Mouse (Mus musculus) liver, adult (tissue): Measurements from ENCODE around the gene Irf5.

Source experiments
- GATA4 ChIP-seq: IDR thresholded peaks from 2 replicates; pipeline ENCODE4 v1.6.1; 2014; ENCODE audit warnings: mild to moderate bottlenecking, low read length; ENCODE audit not compliant: insufficient replicate concordance

Gene Irf5

DNA sequence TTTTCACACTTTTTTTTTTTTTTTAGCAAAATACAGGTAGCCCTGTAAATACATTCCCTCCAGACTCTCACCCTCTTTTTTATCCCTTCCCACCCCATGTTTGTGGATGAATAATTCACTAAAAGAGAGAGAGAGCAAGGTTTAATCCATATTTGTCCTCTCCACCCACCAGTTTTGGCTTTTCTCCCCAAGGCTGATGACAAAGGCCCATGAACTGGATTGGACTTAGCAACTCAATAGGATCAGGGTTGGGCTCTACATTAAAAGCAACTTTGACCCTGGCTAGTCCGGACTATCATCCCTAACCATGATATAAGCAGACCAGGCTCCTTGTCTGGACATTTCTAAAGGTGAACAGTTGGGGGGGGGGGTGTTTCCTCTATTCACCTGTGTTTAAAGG is 14.5 kb downstream of the Irf5 start:
- TF ChIP-seq GATA4: no peak

DNA sequence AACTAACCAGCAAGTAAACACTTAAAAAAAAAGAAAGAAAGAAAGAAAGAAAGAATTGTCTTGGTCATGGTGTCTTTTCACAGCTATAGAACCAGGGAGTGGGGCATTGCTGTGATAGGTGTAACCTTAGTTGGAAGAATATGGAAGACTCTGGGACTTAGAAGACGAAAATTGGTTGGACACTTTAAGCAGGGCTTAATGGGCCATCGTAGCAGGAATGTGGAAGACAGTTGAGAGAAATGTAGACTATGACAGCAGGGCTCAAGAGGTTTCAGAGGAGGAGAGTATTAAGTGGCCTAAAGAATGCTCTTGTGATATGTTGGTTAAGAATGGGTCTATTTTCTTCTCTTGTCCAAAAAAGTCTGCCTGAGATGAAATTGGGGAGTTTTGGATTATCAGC is 19.2 kb downstream of the Irf5 start:
- no peak for TF ChIP-seq GATA4

DNA sequence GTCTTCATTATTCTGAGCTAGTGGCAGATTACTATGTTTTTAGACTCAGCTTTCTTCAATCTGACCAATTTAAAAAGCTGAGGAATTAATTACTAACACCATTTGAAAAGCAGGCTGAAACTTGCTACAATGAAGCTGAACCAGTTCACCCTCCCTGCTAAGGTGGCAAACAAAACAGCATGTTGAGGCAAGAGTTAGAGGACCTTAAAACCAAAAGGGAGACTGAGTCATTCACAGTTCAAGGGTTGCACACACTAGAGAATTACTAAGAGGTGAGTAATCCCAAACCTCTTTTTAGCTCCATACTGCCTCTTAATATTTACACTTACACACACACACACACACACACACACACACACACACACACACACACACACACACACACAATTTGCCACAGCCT is 21.2 kb downstream of the Irf5 start:
- TF ChIP-seq GATA4: no peak

DNA sequence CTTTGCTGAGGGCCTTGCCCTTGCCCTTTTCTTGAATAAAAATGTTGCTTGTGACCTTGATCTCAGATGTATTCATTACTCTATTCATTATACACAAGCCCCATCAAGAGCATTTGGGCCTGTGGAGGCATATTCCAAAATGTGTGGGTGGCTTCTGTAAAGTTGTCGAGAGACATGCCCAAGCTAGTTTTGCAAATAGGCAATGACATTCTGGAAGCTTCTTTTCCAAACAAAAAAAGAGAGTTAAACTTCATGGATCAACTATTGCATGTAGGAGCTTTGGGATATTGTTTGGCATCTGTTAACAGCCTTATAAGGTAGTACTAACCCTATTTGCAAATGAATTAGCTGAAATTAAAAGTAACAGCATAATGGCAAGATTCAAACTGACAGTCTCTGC is 21.7 kb downstream of the Irf5 start:
- TF ChIP-seq GATA4: no peak

DNA sequence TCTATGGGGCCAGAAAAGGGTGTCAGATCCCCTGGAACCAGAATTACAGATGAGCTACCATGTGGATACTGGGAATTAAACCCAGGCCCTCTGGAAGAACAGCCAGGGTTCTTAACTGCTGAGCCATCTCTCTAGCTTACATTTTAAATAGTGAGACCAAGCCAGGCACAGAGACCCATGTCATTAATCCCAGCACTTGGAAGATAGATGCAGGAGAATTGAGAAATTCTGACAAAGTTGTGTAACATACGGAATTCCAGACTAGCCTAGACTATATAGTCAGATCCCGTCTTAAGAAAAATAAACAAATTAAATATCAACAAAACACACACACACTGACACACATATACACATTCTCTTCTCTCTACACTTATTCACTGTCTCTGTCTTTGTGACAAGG is 26.1 kb downstream of the Irf5 start:
- no peak for TF ChIP-seq GATA4

DNA sequence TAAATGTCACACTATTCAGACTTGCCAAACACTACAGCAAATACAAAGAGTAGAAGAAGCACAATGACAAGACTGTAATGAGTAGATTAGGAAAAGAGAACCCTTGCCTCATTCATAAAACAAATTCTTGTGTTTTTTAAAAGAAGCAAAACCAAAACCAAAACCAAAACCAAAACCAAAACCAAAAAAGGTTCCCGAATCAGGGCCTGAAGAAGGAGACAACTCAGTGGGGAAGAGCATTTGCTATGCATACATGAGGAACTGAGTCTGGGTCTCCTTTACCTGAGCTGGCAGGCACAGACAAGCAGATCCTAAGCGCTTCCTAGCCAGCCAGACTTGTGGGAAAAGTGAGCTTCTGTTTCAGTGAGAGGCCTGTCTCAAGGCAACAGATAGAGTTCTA is 30.7 kb downstream of the Irf5 start:
- no peak for TF ChIP-seq GATA4

DNA sequence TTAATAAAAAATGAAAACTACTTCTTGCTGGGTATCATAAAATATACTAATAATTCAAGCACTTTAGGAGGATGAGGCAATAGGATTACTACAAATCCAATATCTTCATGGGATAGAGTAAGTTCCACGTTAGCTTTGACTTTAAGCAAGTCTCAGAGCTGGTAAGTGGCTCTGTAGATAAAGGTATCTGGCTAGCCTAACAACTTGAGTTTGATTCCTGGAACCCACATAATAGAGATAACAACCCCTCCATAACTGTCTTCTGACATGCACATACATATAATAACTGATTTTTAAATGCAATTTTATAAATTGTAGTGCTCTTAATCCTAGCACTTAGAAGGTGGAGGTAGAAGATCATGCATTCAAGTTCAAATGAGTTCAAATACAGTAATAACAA is 54.3 kb downstream of the Irf5 start:
- no peak for TF ChIP-seq GATA4

DNA sequence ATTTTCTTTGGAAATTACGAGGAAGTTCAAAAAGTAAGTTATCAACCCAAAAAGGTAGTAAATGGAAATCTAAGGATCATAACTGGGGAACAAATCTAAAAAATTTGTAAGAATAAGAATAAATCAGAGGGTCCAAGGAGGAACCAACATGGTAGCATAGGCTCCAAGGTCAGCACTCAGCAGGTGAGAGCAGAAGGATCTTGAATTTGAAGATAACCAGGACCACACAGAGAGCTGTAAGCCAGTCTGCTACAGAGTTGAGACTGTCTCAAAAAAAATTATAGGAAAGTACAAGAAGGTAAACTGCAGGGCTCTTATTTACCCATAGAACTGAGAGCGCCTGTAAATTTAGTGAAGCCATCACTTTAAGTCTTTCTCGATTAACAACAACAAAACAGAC is 54.8 kb downstream of the Irf5 start:
- no peak for TF ChIP-seq GATA4
